Mouse (Mus musculus): ENCODE data around the gene Kif6.

Gene Kif6

GRCm38 (mm10) chr17:49788187-49788974 lies 173.4 kb downstream of the Kif6 start:
- DNase-seq (ENCODE audit: low spot score) = no peak

GRCm38 (mm10) chr17:49791546-49791945 lies 176.6 kb downstream of the Kif6 start:
- DNase-seq (ENCODE audit: low spot score) = no peak

- DNase-seq (ENCODE audit: low spot score) = peak; percentile 83
Observed at GRCm38 (mm10) chr17:49792217-49792743, 177.3 kb downstream of the Kif6 start.

GRCm38 (mm10) chr17:49792946-49793345 lies 178.0 kb downstream of the Kif6 start:
- no peak for DNase-seq (ENCODE audit: low spot score)

DNA sequence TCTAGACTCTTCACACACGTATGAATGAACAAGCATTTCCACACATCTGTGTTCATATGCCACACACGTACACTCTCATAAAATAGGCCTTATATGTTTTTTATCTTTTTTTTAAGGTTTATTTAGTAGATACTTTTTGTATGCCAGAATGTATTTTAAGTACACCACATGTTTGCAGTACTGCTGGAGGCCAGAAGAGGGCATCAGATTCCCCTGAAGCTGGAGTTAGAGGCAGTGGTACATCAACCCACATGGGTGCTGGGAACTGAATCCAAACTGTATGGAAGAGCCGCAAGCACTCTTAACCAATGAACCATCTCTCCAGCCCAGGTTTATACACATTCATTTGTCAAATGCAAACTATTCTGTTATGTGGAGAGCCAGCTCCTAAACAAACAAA lies 179.0 kb downstream of the Kif6 start:
- no peak for DNase-seq (ENCODE audit: low spot score)

DNA sequence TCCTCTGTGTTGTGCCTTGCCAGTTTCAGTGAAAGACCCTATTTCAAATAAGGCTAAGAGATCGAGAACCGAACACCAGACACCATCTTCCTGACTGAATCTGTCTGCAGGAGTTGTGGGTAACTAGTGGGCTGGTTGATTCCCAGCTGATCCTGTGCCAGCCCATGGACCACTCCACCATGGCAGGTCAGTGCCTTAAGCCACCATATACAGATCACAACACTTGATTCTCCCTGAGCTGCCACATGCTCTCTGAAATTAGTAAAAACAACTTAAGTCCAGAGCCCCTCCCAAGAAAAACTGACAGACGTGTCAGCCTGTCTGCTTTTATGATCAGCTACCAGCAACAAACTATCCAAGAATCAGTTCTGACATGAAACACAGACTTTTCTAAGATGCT lies 180.3 kb downstream of the Kif6 start:
- no peak for DNase-seq (ENCODE audit: low spot score)

DNA sequence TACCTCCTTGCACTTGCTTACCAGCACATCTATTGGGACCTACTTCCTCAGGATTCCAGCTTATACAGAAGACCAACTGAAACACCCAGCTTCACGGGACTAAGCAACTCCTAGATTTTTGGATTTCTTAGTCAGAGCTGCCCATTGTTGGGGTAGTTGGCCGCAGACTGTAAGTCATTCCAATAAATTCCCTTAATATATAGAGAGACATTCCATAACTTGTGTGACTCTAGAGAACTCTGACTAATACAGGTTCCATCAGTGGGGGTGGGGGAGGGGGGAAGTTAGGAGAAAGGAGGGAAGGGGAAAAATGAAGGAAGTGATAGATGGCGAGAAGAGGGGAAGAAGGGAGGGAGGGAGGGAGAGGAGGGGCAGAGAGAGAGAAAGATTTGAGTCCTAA lies 181.2 kb downstream of the Kif6 start:
- no peak for DNase-seq (ENCODE audit: low spot score)

GRCm38 (mm10) chr17:49799168-49799567 lies 184.2 kb downstream of the Kif6 start:
- DNase-seq (ENCODE audit: low spot score) = peak; percentile 86

DNA sequence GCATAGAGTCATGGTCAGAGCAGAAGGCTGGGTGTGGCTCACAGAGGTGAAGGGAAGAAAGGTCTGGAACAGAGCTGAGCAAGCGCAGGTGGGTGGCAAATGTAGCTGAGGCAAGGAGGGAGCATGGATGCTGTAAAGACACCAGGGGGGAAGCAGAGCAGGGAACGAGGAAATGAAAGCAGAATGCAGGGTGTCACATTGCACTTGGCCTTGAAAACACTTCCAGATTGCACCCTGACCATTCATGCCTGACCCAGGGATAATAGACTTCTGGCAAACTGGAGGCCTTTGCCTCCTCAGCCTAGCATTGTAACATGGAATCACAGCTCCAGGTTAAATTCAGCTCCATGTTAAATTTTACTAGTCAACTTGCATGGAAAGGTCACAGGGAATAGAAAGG lies 185.2 kb downstream of the Kif6 start:
- DNase-seq (ENCODE audit: low spot score) = no peak

DNA sequence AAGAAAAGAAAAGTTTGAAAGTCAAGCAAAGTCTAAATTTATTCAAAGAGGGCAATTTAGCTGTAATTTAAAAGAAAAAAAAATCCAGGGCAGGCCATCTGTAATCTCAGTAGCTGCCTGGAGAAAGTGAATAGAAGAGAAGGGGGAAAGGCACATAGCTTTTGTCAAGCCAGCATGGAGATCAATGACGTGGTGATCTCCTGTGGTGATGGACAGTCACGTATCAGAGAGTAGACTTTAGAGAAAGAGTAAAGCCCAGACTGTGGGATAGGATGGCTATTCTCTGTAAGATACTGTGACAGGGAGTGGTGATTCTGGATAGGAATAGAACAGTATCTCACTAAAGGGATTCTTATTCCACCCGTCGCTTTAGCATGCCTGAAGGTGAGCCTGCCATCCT lies 192.5 kb downstream of the Kif6 start:
- no peak for DNase-seq (ENCODE audit: low spot score)

- no peak for DNase-seq (ENCODE audit: low spot score)
Observed at GRCm38 (mm10) chr17:49808712-49809343, 193.9 kb downstream of the Kif6 start.

GRCm38 (mm10) chr17:49813893-49814640 lies 199.1 kb downstream of the Kif6 start:
- no peak for DNase-seq (ENCODE audit: low spot score)

DNA sequence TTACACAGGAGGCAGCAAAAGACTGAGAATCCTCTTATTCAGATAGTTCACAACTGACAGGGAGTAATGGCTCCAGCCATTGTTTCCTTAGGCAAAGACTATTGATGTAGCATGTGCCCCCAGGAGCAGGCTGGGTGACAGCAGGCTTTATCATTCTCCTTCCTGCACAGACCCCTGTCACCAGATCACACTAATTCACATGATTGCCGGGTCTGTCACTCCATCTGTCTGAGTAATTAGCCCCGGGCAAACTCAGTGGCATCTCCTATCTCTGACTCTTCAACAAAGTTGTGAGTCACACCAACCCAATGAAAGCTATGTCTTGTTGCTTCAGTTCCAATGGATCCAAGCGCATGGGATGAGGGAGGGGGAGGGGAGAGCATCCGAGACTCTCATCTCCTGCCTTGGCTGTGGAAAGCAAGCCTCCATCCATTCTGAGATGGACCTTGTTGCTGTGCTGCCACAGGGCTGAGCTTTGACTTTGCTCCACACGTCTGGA lies 201.2 kb downstream of the Kif6 start:
- peak; percentile 96 for DNase-seq (ENCODE audit: low spot score)

GRCm38 (mm10) chr17:49816703-49817102 lies 201.8 kb downstream of the Kif6 start:
- DNase-seq (ENCODE audit: low spot score) = peak; percentile 81

- no peak for DNase-seq (ENCODE audit: low spot score)
Observed at GRCm38 (mm10) chr17:49820203-49820602, 205.3 kb downstream of the Kif6 start.

- DNase-seq (ENCODE audit: low spot score) = no peak
Observed at GRCm38 (mm10) chr17:49824142-49824840, 209.4 kb downstream of the Kif6 start.

GRCm38 (mm10) chr17:49824841-49825450 lies 210.0 kb downstream of the Kif6 start:
- DNase-seq (ENCODE audit: low spot score) = no peak

DNA sequence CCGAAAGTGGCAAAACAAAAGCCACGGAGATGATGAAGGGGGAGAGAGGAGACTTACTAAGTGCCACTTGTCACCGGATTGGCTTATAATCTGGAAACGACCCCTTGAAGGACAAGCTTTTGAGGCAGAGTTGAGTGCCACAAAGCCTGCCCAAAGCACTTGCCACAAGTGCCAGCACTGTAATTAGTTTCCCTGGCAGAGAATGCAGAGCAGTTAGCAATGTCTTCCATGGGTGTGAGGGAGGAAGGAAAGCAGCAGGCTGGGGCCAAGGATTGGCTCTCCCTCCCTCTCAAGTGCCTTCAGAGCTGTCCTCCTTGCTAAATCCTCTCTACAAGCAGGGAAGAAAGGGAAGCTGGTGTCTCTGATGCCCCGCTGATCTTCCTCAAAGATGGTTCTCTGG lies 210.9 kb downstream of the Kif6 start:
- no peak for DNase-seq (ENCODE audit: low spot score)

DNA sequence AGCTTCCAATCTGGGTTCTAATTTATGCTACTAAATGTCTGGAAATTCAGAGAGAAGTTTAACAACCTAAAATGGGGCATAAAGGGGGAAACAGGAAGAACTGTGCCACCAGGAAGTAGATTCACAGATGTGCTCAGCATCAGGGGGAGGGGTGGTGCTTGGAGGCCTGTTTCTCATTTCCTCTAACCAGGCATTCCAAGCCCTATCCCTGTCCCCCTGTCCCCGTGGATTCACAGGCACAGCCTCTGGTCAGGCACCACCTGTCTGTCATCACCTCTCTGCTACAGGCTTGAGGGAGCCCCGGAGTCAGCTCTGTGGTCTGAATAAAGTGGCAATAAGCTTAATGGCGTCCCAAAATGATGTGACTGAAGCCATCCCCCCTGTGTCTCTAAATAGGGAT lies 216.8 kb downstream of the Kif6 start:
- DNase-seq (ENCODE audit: low spot score) = no peak

DNA sequence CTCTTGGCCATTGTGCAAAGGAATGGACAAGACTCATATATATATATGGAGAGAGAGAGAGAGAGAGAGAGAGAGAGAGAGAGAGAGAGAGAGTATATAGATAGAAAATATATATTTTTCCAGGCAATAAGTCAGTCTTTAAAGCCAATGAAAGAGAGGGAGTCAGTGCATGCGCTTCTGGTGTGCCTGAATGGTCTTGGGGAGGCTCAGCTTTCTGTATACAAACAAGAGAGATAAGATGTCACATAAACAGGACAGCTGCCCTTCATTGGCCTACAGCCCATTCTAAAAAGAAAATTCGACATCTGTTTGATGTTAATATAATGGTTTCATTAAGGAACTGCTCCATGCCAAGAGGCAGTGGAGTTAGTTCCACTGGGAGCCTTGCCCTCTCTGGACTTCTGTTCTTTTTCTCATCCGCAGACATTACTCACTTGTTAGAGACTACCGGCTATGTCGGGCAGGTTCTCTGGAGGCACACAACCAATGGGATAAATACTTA lies 219.2 kb downstream of the Kif6 start:
- peak; percentile 64 for DNase-seq (ENCODE audit: low spot score)

GRCm38 (mm10) chr17:49837417-49837816 lies 222.5 kb downstream of the Kif6 start:
- DNase-seq (ENCODE audit: low spot score) = no peak
